Mouse (Mus musculus) MEL (cell line): ENCODE data around the gene Grin3b. TPM values are rescaled to one million over a fixed set of nuclear protein-coding genes. Genes with fewer than 3 reads are reported as not detected.

Experiments
- DNase-seq: peaks from one replicate; pipeline ENCODE4 v3.0.0; 2011; ENCODE audit warnings: low read depth, low spot score
- H3K27ac ChIP-seq: 2 replicates; pipeline ENCODE4 v1.5.1; 2012; ENCODE audit warnings: low read depth, mild to moderate bottlenecking, control low read depth, low read length, moderate library complexity; ENCODE audit not compliant: control insufficient read depth
- H3K27me3 ChIP-seq, 2 experiments: fragments of 150-350 bp in 1 of 2; sonication (generic) in 1 of 2; 2 replicates each; pipeline ENCODE4 v1.6.1; 2012; ENCODE audit warnings: low read length in 2 of 2, mild to moderate bottlenecking in 2 of 2, improper control_type of control experiment in 1 of 2, moderate library complexity in 1 of 2; ENCODE audit not compliant: insufficient read depth in 2 of 2, control insufficient read depth in 1 of 2
- H3K36me3 ChIP-seq, 2 experiments: 2 replicates each; pipeline ENCODE4 v1.6.1; 2012 to 2014; ENCODE audit warnings: low read length in 2 of 2, improper control_type of control experiment in 1 of 2, inconsistent platforms in 1 of 2, mild to moderate bottlenecking in 1 of 2; ENCODE audit not compliant: insufficient read depth in 2 of 2, control insufficient read depth in 1 of 2
- H3K4me1 ChIP-seq, 2 experiments: fragments of 150-350 bp in 1 of 2; sonication (generic) in 1 of 2; 2 replicates each; pipeline ENCODE4 v1.6.1; 2012; ENCODE audit warnings: low read length in 2 of 2, improper control_type of control experiment in 1 of 2, mild to moderate bottlenecking in 1 of 2; ENCODE audit not compliant: insufficient read depth in 2 of 2, control insufficient read depth in 1 of 2
- H3K4me3 ChIP-seq, 2 experiments: fragments of 150-350 bp in 1 of 2; sonication (generic) in 1 of 2; 2 replicates each; pipeline ENCODE4 v1.5.1; 2012; ENCODE audit warnings: low read depth in 2 of 2, low read length in 2 of 2, mild to moderate bottlenecking in 2 of 2, moderate library complexity in 2 of 2, control low read depth in 1 of 2, improper control_type of control experiment in 1 of 2; ENCODE audit not compliant: control insufficient read depth in 1 of 2, insufficient read depth in 1 of 2
- H3K79me2 ChIP-seq: 2 replicates; pipeline ENCODE4 v1.6.1; 2012; ENCODE audit warnings: mild to moderate bottlenecking, low read length, moderate library complexity; ENCODE audit not compliant: control insufficient read depth, poor library complexity, insufficient read depth
- H3K9ac ChIP-seq: 2 replicates; pipeline ENCODE4 v1.6.1; 2012; ENCODE audit warnings: low read depth, mild to moderate bottlenecking, control low read depth, low read length, moderate library complexity; ENCODE audit not compliant: control insufficient read depth, poor library complexity, severe bottlenecking
- H3K9me3 ChIP-seq: fragments of 150-350 bp; sonication (generic); replicated peaks from 2 replicates; pipeline ENCODE4 v1.6.1; 2012; ENCODE audit warnings: mild to moderate bottlenecking, low read length, improper control_type of control experiment, moderate library complexity; ENCODE audit not compliant: insufficient read depth
- CHD1 ChIP-seq: IDR thresholded peaks from 2 replicates; pipeline ENCODE4 v1.6.1; 2012; ENCODE audit warnings: low read depth, mild to moderate bottlenecking, inconsistent platforms, low read length, improper control_type of control experiment
- ELF1 ChIP-seq: IDR thresholded peaks from 2 replicates; pipeline ENCODE4 v1.6.1; 2014; ENCODE audit warnings: low read depth, mild to moderate bottlenecking, inconsistent platforms, low read length, improper control_type of control experiment, moderate library complexity
- KAT2A ChIP-seq: conservative IDR thresholded peaks from 2 replicates; pipeline ENCODE4 v1.6.1; 2012; ENCODE audit warnings: low read depth, low read length, improper control_type of control experiment, inconsistent platforms
- MAX ChIP-seq: IDR thresholded peaks from 2 replicates; pipeline ENCODE4 v1.6.1; 2011; ENCODE audit warnings: low read length, improper control_type of control experiment
- MAZ ChIP-seq: IDR thresholded peaks from 2 replicates; pipeline ENCODE4 v1.6.1; 2012; ENCODE audit warnings: low read depth, mild to moderate bottlenecking, inconsistent platforms, low read length, improper control_type of control experiment
- MYB ChIP-seq: IDR thresholded peaks from 2 replicates; pipeline ENCODE4 v1.6.1; 2011; ENCODE audit warnings: mild to moderate bottlenecking, low read depth, low read length, improper control_type of control experiment
- NRF1 ChIP-seq: IDR thresholded peaks from 2 replicates; pipeline ENCODE4 v1.6.1; 2014; ENCODE audit warnings: low read depth, mild to moderate bottlenecking, inconsistent platforms, low read length, improper control_type of control experiment, moderate library complexity; ENCODE audit not compliant: poor library complexity, insufficient read depth, severe bottlenecking
- POLR2AphosphoS2 ChIP-seq: IDR thresholded peaks from 2 replicates; pipeline ENCODE4 v1.6.1; 2011; ENCODE audit warnings: low read length, improper control_type of control experiment
- SIN3A ChIP-seq: IDR thresholded peaks from 2 replicates; pipeline ENCODE4 v1.6.1; 2012; ENCODE audit warnings: low read length, improper control_type of control experiment, inconsistent platforms
- TCF12 ChIP-seq: IDR thresholded peaks from 2 replicates; pipeline ENCODE4 v1.6.1; 2014; ENCODE audit warnings: low read depth, mild to moderate bottlenecking, inconsistent platforms, low read length, improper control_type of control experiment, moderate library complexity
- USF1 ChIP-seq: IDR thresholded peaks from 2 replicates; pipeline ENCODE4 v1.6.1; 2014; ENCODE audit warnings: low read depth, mild to moderate bottlenecking, inconsistent platforms, low read length, improper control_type of control experiment, moderate library complexity
- USF2 ChIP-seq, 2 experiments: IDR thresholded peaks; 2 replicates each; pipeline ENCODE4 v1.6.1; 2011 to 2012; ENCODE audit warnings: improper control_type of control experiment in 2 of 2, low read length in 2 of 2, borderline replicate concordance in 1 of 2, inconsistent platforms in 1 of 2, low read depth in 1 of 2, mild to moderate bottlenecking in 1 of 2; ENCODE audit not compliant: insufficient read depth in 1 of 2
- ZKSCAN1 ChIP-seq: IDR thresholded peaks from 2 replicates; pipeline ENCODE4 v1.6.1; 2012; ENCODE audit warnings: low read depth, mild to moderate bottlenecking, inconsistent platforms, low read length, improper control_type of control experiment, moderate library complexity
- ZMIZ1 ChIP-seq: IDR thresholded peaks from 2 replicates; pipeline ENCODE4 v1.6.1; 2012; ENCODE audit warnings: low read depth, mild to moderate bottlenecking, inconsistent platforms, low read length, improper control_type of control experiment, moderate library complexity
- polyA plus RNA-seq, 2 experiments: library from polyadenylated mRNA; stranded (reverse) in 1 of 2; unstranded in 1 of 2; fragments of >175 nt in 1 of 2; fragments of >200 nt in 1 of 2; gene quantifications; 2 replicates each; pipeline versions ENCODE4 v1.2.1 to v1.2.4; 2012; ENCODE audit warnings: low replicate concordance in 2 of 2, low read depth in 1 of 2; ENCODE audit not compliant: insufficient read length in 2 of 2, insufficient read depth in 1 of 2, missing spikeins in 1 of 2
- total RNA-seq: library from RNA; depleted of rRNA; stranded (reverse); fragments of 300-350 nt; gene quantifications from 2 replicates; pipeline ENCODE4 v1.2.3, GENCODE M21; 2012

The Grin3b gene
- total and polyA plus RNA-seq, 3 experiments: 0.42 to 1.1 TPM; not detected in 1

GRCm38 (mm10) chr10:79955691-79956090, 14.8 kb upstream of the Grin3b start:
- no peaks in the 10 kb centered on the region for H3K36me3 ChIP-seq
- no peak overlapping the region for H3K9ac ChIP-seq
- TF ChIP-seq MYB (no peak), ELF1 (no peak), ZMIZ1 (no peak), USF2 (IDR thresholded peaks at IDR 0.05; ENCODE audit: borderline replicate concordance in 1 of 2, insufficient read depth in 1 of 2, low read depth in 1 of 2, low read length in 2 of 2) (no peak), USF1 (no peak), CHD1 (no peak), ZKSCAN1 (no peak), TCF12 (no peak)
- H3K4me3 ChIP-seq: no peak overlapping the region
- H3K79me2 ChIP-seq: peaks cover 7% of the 10 kb centered on the region
- H3K27me3 ChIP-seq: no peaks in the 10 kb centered on the region
- DNase-seq: no peak
- no peaks in the 10 kb centered on the region for H3K9me3 ChIP-seq
- no peak overlapping the region for H3K27ac ChIP-seq
- peaks cover 0 to 2% of the 10 kb centered on the region in 2 experiments; a peak in 1 of 4 replicates for H3K4me1 ChIP-seq

GRCm38 (mm10) chr10:79956643-79957154, 13.8 kb upstream of the Grin3b start:
- Histone ChIP-seq H3K27me3 (no peaks in the 10 kb centered on the region), H3K9ac (no peak overlapping the region), H3K4me1 (peaks cover 0 to 12% of the 10 kb centered on the region in 2 experiments; a peak in 3 of 4 replicates), H3K27ac (no peak overlapping the region), H3K36me3 (peaks cover 0 to 8% of the 10 kb centered on the region in 2 experiments; a peak in 1 of 4 replicates), H3K79me2 (peaks cover 11% of the 10 kb centered on the region), H3K4me3 (no peak overlapping the region), H3K9me3 (no peaks in the 10 kb centered on the region)
- DNase-seq: no peak
- no peak for TF ChIP-seq KAT2A
- TF ChIP-seq MAX: no peak
- TF ChIP-seq ZKSCAN1: no peak
- TF ChIP-seq USF1: no peak
- no peak for TF ChIP-seq POLR2AphosphoS2
- TF ChIP-seq SIN3A: no peak
- no peak for TF ChIP-seq NRF1
- no peak for TF ChIP-seq MAZ
